Mouse (Mus musculus) cerebellum, postnatal 36 days (tissue): ENCODE results near the gene Clock.

ENCODE experiments used
- DNase-seq, 2 experiments: peaks; one replicate each; pipeline ENCODE4 v3.0.0; 2021 to 2022; ENCODE audit warnings: mixed read lengths in 2 of 2

Gene Clock

DNA sequence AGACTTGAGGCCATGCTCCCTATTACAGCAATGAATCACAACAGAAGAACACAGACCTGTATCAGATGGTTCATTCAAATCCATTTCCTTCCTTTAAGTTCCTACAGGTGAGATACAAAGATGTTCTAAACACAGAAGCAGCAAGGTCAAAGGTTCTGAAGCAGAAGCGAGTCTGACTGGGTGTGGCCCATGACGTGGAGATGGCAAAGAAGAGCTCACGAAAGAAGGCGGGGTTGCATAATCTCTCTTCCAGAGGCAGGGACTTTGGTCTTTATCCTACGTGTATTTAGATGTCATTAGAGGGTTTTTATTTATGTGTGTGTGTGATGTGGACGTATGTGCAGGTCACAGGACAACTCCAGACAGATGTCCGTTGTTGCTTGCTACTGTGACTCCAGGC, 126.9 kb downstream of the Clock start:
- no peak for DNase-seq

DNA sequence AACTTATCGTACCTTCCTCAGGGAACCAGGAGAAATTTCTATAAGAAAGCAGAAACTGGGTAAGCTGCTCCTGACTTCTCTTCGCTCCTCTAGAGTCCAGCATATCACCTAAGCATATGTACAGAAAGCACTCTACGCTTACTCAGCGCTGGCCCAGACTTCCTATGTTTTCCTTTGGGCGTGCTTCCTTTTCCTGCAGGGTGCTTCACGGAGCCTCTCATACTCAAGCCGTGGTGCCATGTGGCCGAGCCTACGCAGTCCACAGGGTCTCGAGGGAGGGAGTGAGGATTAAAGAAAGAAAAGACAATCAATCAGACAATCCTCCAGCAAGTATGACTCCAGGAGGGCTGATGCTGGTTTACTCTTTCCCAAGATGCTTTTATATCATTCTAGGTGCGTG, 127.8 kb downstream of the Clock start:
- no peak for DNase-seq

DNA sequence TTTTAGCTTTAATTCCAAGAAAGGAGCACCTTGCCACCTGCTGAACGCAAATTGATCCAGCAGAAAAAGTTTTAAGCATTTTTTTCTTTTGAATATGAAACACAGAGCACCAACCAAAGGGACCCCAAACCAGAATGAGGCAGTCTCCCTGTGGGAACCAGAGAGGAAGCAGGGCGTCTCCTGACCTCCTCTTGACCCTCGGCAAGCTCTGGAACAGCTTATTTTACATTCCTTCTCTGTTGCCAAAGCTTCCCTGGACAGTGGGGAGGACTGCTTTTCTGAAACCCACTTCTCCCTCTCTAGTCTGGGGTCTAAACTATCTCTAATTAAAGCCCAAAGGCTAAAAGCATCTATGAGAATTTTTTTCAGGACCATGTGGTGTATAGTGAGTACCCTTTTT, 128.2 kb downstream of the Clock start:
- DNase-seq = no peak

DNA sequence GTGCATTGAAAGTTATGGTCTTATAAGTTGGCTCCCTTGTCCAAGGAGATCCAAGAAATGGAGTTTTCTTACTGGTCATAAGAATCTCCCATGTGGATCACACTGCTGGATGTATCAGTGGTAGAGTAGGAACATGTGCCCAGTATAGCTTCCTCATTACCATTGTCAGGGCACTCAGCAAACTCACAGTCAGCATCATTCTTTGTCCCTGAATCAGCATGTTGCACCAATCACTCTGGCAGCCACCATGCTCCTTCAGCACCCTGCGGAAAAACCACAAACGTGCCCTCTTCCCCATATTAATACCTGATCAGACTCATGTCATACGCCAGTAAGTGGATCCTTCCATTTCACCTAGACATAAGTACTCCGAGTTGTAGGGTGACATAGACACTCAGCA, 129.5 kb downstream of the Clock start:
- no peak for DNase-seq

DNA sequence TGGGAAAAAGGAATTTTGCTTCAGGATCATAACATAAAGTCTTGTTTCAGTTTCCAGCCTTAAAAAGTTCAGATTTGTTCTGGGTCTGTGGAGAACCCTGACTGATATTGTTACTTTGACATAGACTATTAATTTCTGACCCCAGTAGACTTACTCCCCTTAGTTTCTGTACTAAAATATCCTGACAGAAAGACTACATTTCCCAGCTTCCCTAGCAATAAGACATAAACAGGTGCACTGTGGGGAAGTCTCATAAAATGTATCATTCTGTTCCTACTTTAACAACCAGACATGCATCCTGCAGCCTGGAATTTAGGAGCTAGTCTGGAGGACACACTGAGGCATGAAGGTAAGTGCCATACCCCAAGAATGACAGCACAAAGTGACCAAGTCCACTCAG, 133.6 kb downstream of the Clock start:
- no peak for DNase-seq

DNA sequence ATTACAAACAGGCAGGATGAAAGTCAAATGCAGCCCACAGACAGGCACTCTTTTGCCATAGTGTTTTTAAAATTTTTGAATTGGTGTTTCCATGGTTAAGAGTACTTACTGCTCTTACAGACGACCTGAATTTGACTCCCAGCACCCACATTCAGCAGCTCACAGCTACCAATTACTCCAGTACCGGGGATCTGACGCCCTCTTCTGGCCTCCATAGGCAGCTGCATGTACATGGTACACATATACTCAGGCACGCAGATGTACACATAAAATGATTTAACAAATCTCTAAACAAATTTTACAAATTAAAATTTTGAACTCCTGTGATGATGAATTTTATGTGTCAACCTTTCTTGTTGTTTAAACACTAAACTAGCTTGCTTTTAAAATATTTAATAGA, 134.1 kb downstream of the Clock start:
- DNase-seq = no peak

DNA sequence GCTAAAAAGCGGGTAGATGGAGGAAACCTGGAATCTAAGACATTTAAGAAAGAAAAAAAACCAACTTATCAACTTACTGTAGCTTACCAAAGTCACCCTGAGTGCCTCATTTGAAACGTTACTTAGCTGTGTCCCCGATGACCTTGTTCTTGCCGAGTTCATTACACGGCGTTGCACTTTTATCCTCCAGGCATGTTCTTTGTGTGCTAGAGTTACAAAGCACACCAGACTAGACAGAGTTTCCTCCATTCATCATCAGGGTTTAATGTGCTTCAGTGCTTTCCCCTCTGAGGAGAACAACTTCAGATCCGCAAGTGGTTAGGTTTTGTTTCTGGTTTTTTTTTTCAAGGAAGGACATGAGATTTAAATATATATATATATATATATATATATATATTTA, 139.8 kb downstream of the Clock start:
- DNase-seq = no peak

DNA sequence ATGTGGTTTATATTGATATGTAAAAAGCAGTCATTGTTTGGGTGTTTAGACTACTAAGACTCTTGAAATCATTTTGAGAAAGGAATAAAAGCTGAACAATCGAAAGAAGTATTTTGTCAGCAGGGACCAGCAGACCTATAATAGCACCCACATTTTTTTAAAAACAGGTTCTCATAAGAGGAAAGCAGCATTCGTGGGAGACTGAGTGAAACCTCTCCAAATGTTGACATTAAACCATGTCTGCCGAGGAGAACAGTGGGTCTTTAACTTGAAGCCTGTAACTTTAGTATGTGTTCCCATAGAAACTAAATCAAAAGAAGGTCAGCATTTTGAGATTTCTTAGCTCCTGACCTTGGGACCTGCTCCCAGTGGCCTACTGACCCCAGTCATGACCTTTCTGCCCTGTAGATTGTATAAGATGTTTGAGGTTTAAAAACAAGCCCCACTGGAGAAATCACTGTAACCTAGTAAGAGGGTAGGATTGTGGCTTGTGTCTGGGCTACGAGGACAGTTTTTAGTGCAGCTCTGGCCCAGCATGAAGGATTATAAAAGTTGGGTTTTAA, 140.7 kb downstream of the Clock start:
- DNase-seq = no peak

DNA sequence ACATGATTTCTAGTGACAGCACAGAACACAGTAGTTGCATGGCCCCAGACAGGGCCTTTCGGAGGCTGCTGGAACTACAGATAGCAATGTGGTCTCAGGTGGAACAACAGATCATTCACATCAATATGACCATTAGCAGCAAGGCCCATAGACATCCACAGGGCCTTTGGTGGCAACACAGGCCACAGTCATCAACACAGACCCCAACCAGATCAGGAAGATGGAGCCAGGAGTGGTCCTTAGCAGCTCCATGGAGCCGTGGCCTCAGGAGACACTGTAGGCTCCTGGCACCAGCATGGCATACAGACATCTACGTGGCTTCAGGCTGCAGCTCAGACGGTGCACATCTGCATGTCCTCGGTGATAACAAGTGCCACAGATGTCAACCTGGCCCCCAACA, 141.7 kb downstream of the Clock start:
- DNase-seq = no peak

DNA sequence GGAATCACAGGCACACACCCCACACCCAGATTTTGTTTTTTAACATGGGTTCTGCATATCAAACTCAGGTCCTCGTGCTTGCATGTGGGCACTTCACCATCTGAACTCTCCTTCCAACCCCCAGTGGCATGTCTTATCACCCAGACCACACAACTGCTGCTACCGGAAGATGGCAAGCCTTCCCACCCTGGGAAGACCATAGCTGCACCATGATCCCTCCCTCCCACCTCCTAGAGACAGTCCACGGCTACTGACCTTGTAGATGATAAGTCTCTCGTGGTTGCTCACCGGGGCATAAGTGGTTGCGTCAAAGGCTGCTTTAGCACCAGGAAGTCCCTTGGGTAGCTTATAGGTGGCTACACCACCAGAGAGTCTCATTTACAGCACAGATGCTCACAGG, 143.1 kb downstream of the Clock start:
- DNase-seq = no peak

DNA sequence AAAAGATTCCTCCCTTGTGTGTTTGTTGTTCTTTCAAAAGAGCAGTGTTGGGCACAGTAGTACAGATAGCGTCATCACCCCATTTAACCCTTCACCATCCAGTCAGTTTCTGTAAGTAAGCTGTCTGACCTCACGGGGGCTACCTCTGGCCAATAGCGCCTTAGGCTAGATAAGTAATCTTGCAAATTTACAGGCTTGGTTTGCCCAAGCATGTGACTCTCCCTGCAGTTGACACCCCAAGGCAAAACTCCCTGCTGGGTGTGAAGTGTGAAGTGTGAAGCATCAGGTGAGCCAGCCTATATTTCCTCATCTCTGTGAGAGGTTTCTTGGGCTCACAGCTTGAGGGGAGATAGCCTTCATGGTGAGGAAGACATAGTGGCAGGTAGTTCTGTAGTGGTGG, 144.5 kb downstream of the Clock start:
- no peak for DNase-seq
